Mouse (Mus musculus): ENCODE measurements around the gene Map1b.

Gene Map1b

GRCm38 (mm10) chr13:99527936-99528335 lies 11.6 kb upstream of the Map1b start:
- DNase-seq (ENCODE audit: low read depth), result no peak

DNA sequence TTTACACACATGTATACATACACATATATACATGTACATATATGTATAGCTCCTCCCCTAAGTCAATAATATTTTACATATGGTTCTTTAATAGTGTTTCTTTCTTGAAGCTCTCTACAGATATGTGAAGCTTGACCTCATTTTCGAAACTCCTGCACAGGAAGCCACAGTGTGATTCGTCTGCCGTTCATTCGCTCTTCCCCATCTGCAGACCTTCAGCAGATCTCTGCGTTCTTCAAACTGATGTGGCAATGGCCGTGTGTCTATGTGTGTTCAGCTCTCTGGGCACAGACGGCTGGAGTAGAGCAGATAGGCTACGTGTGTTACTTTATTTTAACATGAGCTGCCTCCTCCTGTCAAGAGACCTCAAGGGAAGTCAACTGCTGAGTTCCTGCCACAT lies 9.2 kb upstream of the Map1b start:
- DNase-seq (ENCODE audit: low read depth), result peak; percentile 61

- no peak for DNase-seq (ENCODE audit: low read depth)
Measured at GRCm38 (mm10) chr13:99517836-99518235, 1.5 kb upstream of the Map1b start.

DNA sequence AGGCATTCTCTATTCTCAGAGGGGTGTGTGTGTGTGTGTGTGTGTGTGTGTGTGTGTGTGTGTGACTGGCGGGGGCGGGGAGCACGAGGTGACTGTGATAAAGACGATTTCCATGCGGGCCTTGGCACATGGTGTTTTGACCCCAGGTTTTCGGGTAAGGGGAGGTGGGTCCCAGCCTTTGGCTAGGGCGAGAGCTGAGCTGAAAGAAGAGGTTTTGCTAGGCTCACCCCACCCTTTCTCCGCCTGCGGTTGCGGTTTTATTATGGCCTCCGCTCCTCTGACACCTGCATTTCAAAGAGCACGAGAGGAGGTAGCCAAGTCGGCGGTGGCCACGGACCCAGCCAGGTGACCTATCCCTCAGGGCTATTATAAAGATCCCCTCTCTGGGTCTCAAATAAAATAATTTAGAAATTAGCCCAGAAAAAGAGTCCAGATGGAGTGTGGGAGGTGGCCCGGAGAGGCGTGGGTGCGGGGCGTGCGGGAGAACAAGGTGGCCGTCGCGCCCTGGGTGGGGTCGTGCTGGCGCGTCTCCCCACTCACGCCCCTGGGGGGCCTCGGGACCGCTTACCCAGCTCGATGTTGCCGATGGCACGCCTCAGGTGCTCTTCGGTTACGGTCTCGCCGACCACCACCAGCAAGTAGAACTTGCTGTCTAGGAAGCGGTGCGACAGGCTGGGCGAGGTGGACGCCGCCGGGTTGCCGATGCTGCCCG lies 448 bp downstream of the Map1b start:
- no peak for DNase-seq (ENCODE audit: low read depth)

- DNase-seq (ENCODE audit: low read depth), result no peak
Measured at GRCm38 (mm10) chr13:99514917-99515591, 1.3 kb downstream of the Map1b start.

- DNase-seq (ENCODE audit: low read depth), result peak; percentile 32
Measured at GRCm38 (mm10) chr13:99513990-99514389, 2.4 kb downstream of the Map1b start.

- DNase-seq (ENCODE audit: low read depth), result peak; percentile 83
Measured at GRCm38 (mm10) chr13:99513138-99513537, 3.2 kb downstream of the Map1b start.

DNA sequence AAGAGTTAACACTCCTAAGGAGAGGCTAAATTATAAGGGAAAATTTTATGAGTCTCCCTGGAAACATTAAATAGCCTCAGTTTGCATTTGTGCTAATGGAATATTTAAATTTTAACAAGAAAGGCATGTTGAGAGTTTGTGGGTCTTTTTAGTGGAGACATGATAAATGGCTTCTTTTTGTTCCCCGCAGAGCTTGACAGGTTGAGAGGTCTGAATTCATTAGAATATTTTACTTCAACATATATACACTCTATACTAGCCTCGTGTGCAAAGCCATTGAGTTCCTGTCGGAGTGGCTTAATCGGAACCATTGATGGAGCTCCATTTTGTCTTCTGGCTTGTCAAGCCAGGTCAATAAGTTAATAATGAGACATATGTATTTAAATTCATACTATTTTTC lies 6.4 kb downstream of the Map1b start:
- no peak for DNase-seq (ENCODE audit: low read depth)

GRCm38 (mm10) chr13:99506580-99506962 lies 9.8 kb downstream of the Map1b start:
- DNase-seq (ENCODE audit: low read depth), result no peak

DNA sequence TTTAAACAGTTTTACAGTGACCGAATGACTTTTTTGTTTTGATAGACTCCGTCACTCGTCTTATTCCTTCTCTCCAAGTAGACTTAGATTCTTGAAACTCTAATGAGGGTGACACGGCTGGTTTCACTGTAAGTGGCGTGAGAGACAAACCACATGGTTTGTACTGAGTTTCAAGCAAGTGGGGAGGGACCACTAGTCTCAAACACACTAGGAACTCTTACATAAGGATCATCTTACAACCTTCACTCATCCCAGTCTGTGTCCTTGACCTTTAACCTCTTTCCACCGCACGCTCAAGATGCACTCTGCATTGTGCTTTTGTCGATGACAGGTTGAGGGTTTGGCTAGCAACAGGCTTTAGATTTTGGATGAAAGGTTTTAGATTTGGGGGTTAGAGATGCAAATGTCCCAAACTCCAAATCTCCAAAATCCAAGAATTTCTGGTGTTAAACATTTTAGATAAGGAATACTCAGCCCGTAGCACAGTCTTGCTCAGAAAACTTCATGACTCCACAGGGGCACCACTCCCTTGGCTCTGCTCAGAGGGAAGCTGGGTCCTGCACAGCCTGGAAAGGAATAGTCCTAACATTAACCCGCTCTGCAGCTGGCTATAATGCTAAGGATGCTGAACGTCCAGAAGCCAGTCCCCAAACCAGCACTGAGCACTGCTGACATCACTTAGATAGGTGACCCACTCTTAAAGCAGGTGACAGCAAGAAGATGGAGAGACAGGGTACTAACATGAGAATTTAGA lies 10.3 kb downstream of the Map1b start:
- DNase-seq (ENCODE audit: low read depth), result no peak

DNA sequence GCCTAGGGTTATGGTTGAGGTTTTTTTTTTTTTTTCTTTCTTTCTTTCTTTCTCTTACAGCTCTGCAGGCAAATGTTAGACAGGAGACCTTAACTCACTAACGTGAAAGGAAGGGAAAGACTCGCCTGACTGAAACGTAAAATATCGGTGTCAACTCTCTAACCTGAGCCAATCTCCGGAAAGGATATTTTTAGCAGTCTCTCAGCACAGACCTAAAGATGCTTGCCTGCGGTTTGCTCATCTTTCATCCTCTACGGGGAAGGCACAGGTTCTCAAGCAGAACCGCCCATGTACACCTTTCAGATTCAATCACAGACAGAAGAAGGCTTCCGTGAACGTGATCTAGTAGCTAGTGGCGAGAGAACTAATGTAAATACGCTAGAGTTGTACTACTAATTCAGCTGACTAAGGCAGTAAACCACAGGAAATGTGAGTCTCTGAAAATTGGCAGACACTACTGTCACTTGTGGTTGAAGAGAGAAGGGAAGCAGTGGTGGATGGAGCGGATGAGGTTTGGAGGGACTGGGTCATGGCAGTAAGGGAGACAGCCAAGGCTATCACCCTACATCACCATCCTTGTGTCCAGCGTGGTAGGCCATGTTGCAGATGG lies 12.9 kb downstream of the Map1b start:
- peak; percentile 95 for DNase-seq (ENCODE audit: low read depth)

- peak; percentile 81 for DNase-seq (ENCODE audit: low read depth)
Measured at GRCm38 (mm10) chr13:99502911-99503310, 13.4 kb downstream of the Map1b start.

- no peak for DNase-seq (ENCODE audit: low read depth)
Measured at GRCm38 (mm10) chr13:99502126-99502744, 14.1 kb downstream of the Map1b start.

DNA sequence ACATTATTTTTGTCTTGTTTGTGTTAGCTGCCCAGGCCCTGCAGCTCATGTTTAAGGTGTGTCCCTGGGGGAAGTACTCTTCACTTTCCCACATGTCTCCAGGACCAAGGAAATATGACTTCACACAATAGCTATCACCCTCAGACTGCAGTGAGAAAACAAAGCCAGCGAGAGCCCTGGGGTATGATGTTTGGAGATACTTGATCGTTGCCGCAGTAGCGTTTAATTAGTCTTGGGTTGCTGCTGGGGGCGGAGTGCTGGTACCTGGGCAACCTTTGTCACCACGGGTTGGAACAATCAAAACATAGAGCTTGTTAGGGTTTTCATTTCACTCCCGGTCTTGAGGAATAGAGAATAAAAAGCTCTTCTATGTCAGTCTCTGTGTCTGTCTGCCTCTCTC lies 14.9 kb downstream of the Map1b start:
- DNase-seq (ENCODE audit: low read depth), result no peak

GRCm38 (mm10) chr13:99500609-99501008 lies 15.7 kb downstream of the Map1b start:
- DNase-seq (ENCODE audit: low read depth), result no peak

DNA sequence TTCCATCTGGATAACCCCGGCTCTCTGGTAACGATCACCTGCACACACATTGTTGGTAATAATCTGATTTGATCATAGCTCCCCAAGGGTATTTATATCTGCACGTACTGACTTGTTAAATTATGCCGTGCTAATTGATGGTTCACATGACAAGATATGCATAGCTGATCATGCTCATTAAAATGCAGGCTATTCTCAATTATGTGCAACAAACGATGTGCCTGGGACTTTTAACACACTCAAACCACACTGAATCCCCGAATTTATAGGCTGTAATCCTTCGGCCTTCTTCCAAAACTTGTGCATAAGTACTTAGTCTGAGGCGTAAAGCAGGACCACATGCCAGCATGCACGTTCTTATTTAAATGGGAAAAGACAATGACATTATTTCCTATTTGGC lies 16.6 kb downstream of the Map1b start:
- no peak for DNase-seq (ENCODE audit: low read depth)

DNA sequence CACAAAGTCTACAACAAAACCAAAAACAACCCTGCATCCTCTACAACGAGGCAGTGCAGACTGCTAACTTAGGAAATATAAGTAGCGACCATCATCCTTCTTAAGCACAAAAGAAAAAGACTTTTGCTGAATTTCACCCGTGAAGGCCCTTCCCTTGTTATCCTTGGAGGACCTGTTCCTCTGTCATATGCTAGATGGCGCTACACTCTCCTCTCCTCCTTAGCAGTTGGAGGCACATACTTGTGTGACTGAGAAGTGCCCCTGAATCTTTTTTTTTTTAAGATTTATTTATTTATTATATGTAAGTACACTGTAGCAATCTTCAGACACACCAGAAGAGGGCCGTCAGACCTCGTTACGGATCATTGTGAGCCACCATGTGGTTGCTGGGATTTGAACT lies 20.2 kb downstream of the Map1b start:
- peak; percentile 43 for DNase-seq (ENCODE audit: low read depth)

GRCm38 (mm10) chr13:99494416-99494815 lies 21.9 kb downstream of the Map1b start:
- DNase-seq (ENCODE audit: low read depth), result no peak

DNA sequence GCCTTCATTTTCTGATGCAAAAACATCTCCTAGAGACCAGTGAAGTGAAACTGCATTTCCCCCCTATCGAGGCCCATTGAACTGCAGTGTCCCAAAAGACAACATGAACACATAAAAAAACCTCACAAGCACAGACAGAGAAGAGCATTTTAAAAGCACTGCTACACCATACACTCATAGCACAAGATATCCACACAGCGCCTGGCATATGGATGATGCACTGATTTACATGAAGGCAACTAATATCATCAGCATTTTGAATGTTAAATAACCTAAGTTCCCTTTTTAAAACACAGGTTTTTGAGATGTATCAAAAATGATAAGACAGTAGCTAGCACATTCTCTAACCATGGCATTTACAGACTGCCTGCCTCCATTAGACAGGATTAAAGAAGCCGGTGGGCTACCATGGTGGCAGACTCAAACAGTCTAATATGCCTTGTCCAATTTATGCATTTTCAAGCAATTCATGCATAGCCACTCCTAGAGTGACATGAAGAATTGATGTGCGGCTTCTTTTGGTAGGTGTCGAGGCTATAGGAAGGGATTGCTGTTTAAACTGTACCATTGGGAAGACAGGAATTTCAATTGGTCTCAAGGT lies 22.9 kb downstream of the Map1b start:
- DNase-seq (ENCODE audit: low read depth), result no peak

DNA sequence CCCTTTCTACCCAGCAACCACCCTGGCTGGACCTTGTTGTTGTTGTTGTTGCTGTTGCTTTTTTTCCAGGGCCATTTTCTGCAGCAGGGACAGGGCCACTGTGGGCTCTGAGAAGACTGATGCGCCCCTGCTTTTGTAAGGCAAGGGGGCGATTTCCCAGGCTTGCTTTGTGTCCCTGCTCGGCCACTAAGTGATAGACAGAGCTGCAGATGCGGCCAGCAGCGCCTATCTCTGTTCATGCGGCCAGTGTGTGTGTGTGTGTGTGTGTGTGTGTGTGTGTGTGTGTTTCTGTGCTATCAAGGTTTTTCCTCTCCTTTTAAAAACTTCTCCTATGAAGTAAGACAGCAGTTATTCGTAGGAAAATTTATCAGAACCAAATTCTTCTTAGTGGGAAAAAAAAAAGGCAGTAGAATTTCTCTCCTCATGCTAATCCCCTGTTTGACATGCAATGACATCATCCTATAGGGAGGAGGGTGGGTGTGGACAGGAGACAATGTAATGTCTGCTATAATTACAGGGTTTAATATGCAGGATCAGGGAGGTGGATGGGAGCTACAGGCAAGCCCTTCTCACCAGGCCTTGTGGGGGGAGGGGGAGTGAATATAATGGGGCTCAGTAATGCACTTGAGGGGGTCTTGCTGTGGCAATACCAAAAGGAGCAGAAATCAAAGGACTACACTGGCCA lies 23.6 kb downstream of the Map1b start:
- no peak for DNase-seq (ENCODE audit: low read depth)

DNA sequence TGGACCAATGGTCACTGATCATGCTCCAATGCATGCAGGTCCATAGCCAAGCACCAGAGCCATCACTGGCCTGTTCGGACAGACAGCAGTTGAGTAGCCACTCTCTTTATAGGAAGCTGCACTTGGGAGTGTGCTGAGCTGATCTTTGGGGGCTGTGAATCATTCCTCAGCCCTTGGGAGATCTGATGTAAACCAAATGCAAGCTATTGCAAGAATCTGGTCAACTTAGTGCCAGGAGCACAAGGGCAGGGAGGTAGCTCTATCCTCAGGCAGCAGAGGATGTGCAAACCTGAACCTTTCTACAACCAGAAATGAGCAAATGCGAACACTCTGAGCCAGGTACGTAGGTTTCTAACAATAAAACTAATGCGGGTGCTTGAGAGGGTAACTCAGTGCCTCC lies 26.3 kb downstream of the Map1b start:
- no peak for DNase-seq (ENCODE audit: low read depth)

Data from 416B (cell line).